Mouse (Mus musculus): ENCODE data around the gene Fcrl5. TPM values are rescaled to one million over a fixed set of nuclear protein-coding genes. Genes with fewer than 3 reads are reported as not detected.

Gene Fcrl5
- polyA plus RNA-seq, 1 experiment = 0.14 TPM

DNA sequence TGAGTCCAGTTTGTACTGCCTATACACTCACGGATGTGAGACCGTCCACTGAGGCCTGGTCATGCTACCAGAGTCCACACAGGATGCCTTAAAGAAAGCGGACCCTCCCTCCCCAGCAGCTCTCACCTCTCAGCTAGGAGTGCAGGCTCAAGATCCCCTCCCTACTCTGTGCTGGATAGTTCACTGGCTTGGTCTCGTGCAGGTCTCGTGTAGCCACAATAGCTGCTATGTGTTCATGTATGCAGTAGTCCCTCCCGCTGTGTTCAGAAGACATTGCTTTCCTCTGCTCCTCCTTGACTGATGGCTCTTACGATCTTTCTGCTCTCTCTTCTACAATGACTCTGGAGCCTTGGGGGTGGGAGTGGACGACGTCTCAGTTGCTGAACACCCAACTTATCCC, 62.7 kb downstream of the Fcrl5 start:
- Histone ChIP-seq H3K4me3 (replicated peaks; ENCODE audit: extremely low read depth, low read depth, low read length) (no peak overlapping the region), H3K4me1 (ENCODE audit: control insufficient read depth, insufficient read depth, low read length) (no peaks in the 10 kb centered on the region)
- TF ChIP-seq POLR2A (IDR thresholded peaks at IDR 0.05; ENCODE audit: borderline replicate concordance, extremely low read depth, low read depth, low read length) = no peak
- TF ChIP-seq CTCF (IDR thresholded peaks at IDR 0.05; ENCODE audit: insufficient read depth, low read length) = no peak
- DNase-seq = no peak
- whole genome bisulfite sequencing = 76% methylated on average over 9 of the region's 9 CpGs

GRCm38 (mm10) chr3:87499072-87499471, 63.5 kb downstream of the Fcrl5 start:
- no peak overlapping the region for H3K4me3 ChIP-seq (replicated peaks; ENCODE audit: extremely low read depth, low read depth, low read length)
- WGBS = 11% methylated on average over 3 of the region's 3 CpGs
- no peaks in the 10 kb centered on the region for H3K4me1 ChIP-seq (ENCODE audit: control insufficient read depth, insufficient read depth, low read length)
- DNase-seq = peak; percentile 60
- no peak for TF ChIP-seq POLR2A (IDR thresholded peaks at IDR 0.05; ENCODE audit: borderline replicate concordance, extremely low read depth, low read depth, low read length)
- peak; percentile 62 for TF ChIP-seq CTCF (IDR thresholded peaks at IDR 0.05; ENCODE audit: insufficient read depth, low read length)

GRCm38 (mm10) chr3:87500088-87501055, 64.8 kb downstream of the Fcrl5 start:
- Histone ChIP-seq H3K4me1 (ENCODE audit: control insufficient read depth, insufficient read depth, low read length) (peaks cover 3% of the 10 kb centered on the region), H3K4me3 (replicated peaks; ENCODE audit: extremely low read depth, low read depth, low read length) (no peak overlapping the region)
- WGBS = 63% methylated on average over 24 of the region's 24 CpGs
- no peak for DNase-seq
- no peak for TF ChIP-seq CTCF (IDR thresholded peaks at IDR 0.05; ENCODE audit: insufficient read depth, low read length)
- TF ChIP-seq POLR2A (IDR thresholded peaks at IDR 0.05; ENCODE audit: borderline replicate concordance, extremely low read depth, low read depth, low read length) = no peak

GRCm38 (mm10) chr3:87501151-87501550, 65.6 kb downstream of the Fcrl5 start:
- Histone ChIP-seq H3K4me3 (replicated peaks; ENCODE audit: extremely low read depth, low read depth, low read length) (no peak overlapping the region), H3K4me1 (ENCODE audit: control insufficient read depth, insufficient read depth, low read length) (peaks cover 3% of the 10 kb centered on the region)
- TF ChIP-seq POLR2A (IDR thresholded peaks at IDR 0.05; ENCODE audit: borderline replicate concordance, extremely low read depth, low read depth, low read length) (no peak), CTCF (IDR thresholded peaks at IDR 0.05; ENCODE audit: insufficient read depth, low read length) (no peak)
- DNase-seq = no peak
- WGBS = 45% methylated on average over 8 of the region's 8 CpGs

GRCm38 (mm10) chr3:87502771-87503170, 67.2 kb downstream of the Fcrl5 start:
- no peak overlapping the region for H3K4me3 ChIP-seq (replicated peaks; ENCODE audit: extremely low read depth, low read depth, low read length)
- H3K4me1 ChIP-seq (ENCODE audit: control insufficient read depth, insufficient read depth, low read length) = peaks cover 3% of the 10 kb centered on the region
- WGBS = 88% methylated on average over 6 of the region's 6 CpGs
- TF ChIP-seq POLR2A (IDR thresholded peaks at IDR 0.05; ENCODE audit: borderline replicate concordance, extremely low read depth, low read depth, low read length) (no peak), CTCF (IDR thresholded peaks at IDR 0.05; ENCODE audit: insufficient read depth, low read length) (no peak)
- no peak for DNase-seq

- peaks cover 11% of the 10 kb centered on the region for H3K4me1 ChIP-seq (ENCODE audit: control insufficient read depth, insufficient read depth, low read length)
- no peak for TF ChIP-seq POLR2A (IDR thresholded peaks at IDR 0.05; ENCODE audit: borderline replicate concordance, extremely low read depth, low read depth, low read length)
- peak; percentile 62 for TF ChIP-seq CTCF (IDR thresholded peaks at IDR 0.05; ENCODE audit: insufficient read depth, low read length)
- H3K4me3 ChIP-seq (replicated peaks; ENCODE audit: extremely low read depth, low read depth, low read length) = no peak overlapping the region
- 18% methylated on average over 7 of the region's 7 CpGs for WGBS
- no peak for DNase-seq
Measured at GRCm38 (mm10) chr3:87504330-87504729, 68.8 kb downstream of the Fcrl5 start.

GRCm38 (mm10) chr3:87504749-87505425, 69.3 kb downstream of the Fcrl5 start:
- TF ChIP-seq CTCF (IDR thresholded peaks at IDR 0.05; ENCODE audit: insufficient read depth, low read length) = no peak
- TF ChIP-seq POLR2A (IDR thresholded peaks at IDR 0.05; ENCODE audit: borderline replicate concordance, extremely low read depth, low read depth, low read length) = no peak
- WGBS = 44% methylated on average over 4 of the region's 4 CpGs
- peak; percentile 36 for DNase-seq
- peaks cover 13% of the 10 kb centered on the region for H3K4me1 ChIP-seq (ENCODE audit: control insufficient read depth, insufficient read depth, low read length)
- no peak overlapping the region for H3K4me3 ChIP-seq (replicated peaks; ENCODE audit: extremely low read depth, low read depth, low read length)

DNA sequence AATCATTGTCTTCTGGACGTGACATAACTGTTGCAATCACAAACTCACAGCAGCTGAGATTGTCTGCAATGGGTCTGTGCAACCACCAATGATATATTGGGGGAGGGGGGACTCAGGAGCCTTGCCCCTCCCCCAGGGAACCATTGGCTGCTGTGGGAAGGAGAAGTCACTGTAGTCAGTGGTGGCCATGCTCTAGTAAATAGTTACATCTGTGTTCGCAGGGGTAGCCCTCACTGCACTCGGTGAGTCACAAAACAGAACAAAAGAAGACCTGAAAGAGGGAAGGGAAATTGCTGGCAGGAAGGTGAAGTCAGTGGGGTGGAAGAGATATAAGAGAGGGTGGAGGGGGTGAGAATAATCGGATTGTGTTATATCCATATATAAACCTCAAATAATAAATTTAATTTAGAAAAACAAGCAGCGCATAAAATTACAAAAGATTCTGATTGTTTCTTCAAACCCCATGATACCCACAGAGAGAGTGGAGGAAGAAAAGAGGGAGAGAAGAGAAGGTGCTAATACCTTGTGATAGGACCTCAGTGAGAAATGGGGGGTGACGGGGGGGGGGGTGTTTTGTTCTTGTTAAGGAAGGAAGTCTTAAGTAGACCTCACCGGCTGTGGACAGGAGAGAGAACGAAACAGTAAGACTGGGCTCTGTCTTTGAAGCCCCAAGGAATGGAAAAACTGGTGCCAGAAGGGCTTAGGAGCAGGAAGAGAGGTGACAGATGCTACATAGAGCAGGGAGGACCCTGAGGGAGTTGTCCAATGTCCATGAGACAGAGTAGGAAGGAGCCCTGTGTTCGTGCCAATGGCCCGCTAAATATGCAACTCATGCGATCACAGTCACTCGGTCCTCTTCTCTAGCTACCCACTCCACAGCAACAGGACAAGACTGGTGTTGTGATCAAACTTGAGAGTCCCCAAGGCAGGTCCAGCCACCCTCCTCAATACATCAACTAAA, 71.2 kb downstream of the Fcrl5 start:
- TF ChIP-seq CTCF (IDR thresholded peaks at IDR 0.05; ENCODE audit: insufficient read depth, low read length) = no peak
- no peak for TF ChIP-seq POLR2A (IDR thresholded peaks at IDR 0.05; ENCODE audit: borderline replicate concordance, extremely low read depth, low read depth, low read length)
- DNase-seq = no peak
- no peak overlapping the region for H3K4me3 ChIP-seq (replicated peaks; ENCODE audit: extremely low read depth, low read depth, low read length)
- H3K4me1 ChIP-seq (ENCODE audit: control insufficient read depth, insufficient read depth, low read length) = peaks cover 13% of the 10 kb centered on the region
- WGBS = 55% methylated on average over 12 of the region's 12 CpGs

All from lung, adult 2 months (tissue).